Mouse (Mus musculus) midbrain, embryonic 11.5 days (tissue): ENCODE measurements at regions not wholly inside any gene's neighbourhood (a gene's known extent, or its start where the extent isn't known, plus 50 kb on each side); places are given as distances from the start of the nearest gene placed in this dataset.
"Not testable (repeated sequence)": the region's sequence is repeated elsewhere in the genome, so short reads cannot be mapped to it uniquely, and the experiment has no call there.

Source experiments
- ATAC-seq: fragments of 200-750 bp; cut with Nextera tagmentation; 2 replicates; pipeline ENCODE4 v1.8.0; 2017; ENCODE audit warnings: moderate TSS enrichment, moderate library complexity; ENCODE audit not compliant: low FRiP score
- DNase-seq: peaks from one replicate; pipeline ENCODE4 v3.0.0; 2015; ENCODE audit warnings: low spot score; ENCODE audit errors: missing footprints
- H3K27ac ChIP-seq: fragments of 300-500 bp; sonication (generic); 2 replicates; pipeline ENCODE4 v1.5.1; 2014; ENCODE audit warnings: low read depth, low read length
- H3K27me3 ChIP-seq: fragments of 300-500 bp; sonication (generic); 2 replicates; pipeline ENCODE4 v1.6.1; 2014; ENCODE audit warnings: mild to moderate bottlenecking, low read length, moderate library complexity, mixed read lengths; ENCODE audit not compliant: control insufficient read depth, insufficient read depth
- H3K36me3 ChIP-seq: fragments of 300-500 bp; sonication (generic); 2 replicates; pipeline ENCODE4 v1.6.1; 2014; ENCODE audit warnings: mild to moderate bottlenecking, low read length, moderate library complexity, mixed read lengths; ENCODE audit not compliant: control insufficient read depth, insufficient read depth
- H3K4me1 ChIP-seq: fragments of 300-500 bp; sonication (generic); 2 replicates; pipeline ENCODE4 v1.6.1; 2014; ENCODE audit warnings: low read length; ENCODE audit not compliant: control insufficient read depth, insufficient read depth
- H3K4me2 ChIP-seq: fragments of 300-500 bp; sonication (generic); 2 replicates; pipeline ENCODE4 v1.6.1; 2014; ENCODE audit warnings: mild to moderate bottlenecking, moderate library complexity
- H3K4me3 ChIP-seq: fragments of 300-500 bp; sonication (generic); 2 replicates; pipeline ENCODE4 v1.5.1; 2014; ENCODE audit warnings: low read depth, low read length
- H3K9ac ChIP-seq: fragments of 300-500 bp; sonication (generic); 2 replicates; pipeline ENCODE4 v1.6.1; 2014; ENCODE audit warnings: low read length
- H3K9me3 ChIP-seq: fragments of 300-500 bp; sonication (generic); 2 replicates; pipeline ENCODE4 v1.6.1; 2016; ENCODE audit warnings: low read length; ENCODE audit not compliant: control insufficient read depth
- WGBS: fragments of 180-500 bp; shearing (Covaris S2); extraction: QIAGEN DNeasy Blood & Tissue Kit; methylation state at CpG from one replicate; pipeline ENCODE4 v1.1.7; 2014; 5-methylcytosine and 5-hydroxymethylcytosine counted together

DNA sequence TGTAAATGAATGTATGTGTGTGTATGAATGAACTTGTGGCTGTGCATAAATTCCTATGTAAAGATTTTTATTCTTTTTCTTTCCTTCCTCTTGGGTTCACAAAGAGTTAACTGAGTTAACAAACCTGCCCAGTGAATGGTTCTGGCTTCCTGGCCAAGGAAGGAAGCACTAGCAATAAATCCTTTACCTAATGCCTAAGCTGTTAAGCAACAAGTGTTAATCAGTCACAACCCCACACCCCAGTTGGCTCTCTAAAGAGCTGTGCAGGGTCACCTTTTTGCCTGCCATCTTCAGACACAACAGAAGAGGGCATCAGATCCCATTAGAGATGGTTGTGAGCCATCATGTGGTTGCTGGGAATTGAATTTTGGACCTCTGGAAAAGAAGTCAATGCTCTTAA is 121.2 kb upstream of the Gm21293 start:
- Histone ChIP-seq H3K27me3 (no peaks in the 10 kb centered on the region), H3K9me3 (no peaks in the 10 kb centered on the region), H3K4me3 (no peak overlapping the region), H3K27ac (no peak overlapping the region), H3K4me2 (no peak overlapping the region), H3K4me1 (no peaks in the 10 kb centered on the region), H3K36me3 (no peaks in the 10 kb centered on the region), H3K9ac (no peak overlapping the region)
- no peak for ATAC-seq
- DNase-seq = no peak

DNA sequence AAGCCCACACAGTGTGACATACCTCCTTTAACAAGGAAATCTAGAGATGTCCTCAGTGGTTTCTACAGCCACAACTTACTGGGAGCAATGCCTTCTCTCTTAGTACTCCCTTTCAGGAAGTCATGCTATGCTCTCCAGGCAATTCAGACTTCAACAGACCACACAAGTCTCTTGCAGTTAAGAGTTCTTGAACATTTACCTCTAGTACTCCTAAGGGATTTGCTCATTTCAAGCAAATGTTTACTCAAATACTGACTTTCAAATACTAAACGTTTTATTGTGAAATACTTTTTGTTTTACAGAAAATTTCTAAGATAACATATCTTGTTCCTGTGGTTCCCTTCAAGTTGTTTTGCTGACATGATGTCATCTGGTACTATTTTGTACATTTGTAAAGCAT is 114.6 kb upstream of the Gm21293 start:
- H3K36me3 ChIP-seq = no peaks in the 10 kb centered on the region
- H3K27ac ChIP-seq = no peak overlapping the region
- 56% methylated on average over 1 of the region's 1 CpGs for WGBS
- no peak for ATAC-seq
- no peak overlapping the region for H3K4me2 ChIP-seq
- H3K27me3 ChIP-seq = no peaks in the 10 kb centered on the region
- no peak for DNase-seq
- H3K9me3 ChIP-seq = no peaks in the 10 kb centered on the region
- H3K4me1 ChIP-seq = no peaks in the 10 kb centered on the region
- no peak overlapping the region for H3K9ac ChIP-seq
- no peak overlapping the region for H3K4me3 ChIP-seq

DNA sequence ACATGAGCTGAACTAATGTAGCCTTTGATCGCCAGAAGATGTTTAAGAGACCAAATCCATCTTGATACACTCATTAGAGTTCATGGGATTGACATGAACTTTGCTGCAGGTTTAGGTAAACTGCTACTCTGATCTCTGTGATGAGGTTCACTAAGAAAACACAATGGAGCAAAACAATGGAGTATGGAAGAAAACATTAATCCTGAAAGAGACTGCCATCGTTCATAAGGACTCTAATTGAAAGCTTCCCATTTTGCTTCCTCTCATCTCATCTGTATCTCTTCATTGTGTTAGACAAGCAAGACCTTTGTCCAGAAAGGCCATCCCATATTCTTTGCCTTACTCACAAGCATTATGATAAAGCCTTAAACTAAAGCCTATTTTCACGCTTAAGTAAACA is 110.0 kb upstream of the Gm21293 start:
- no peak overlapping the region for H3K4me3 ChIP-seq
- H3K9ac ChIP-seq = no peak overlapping the region
- H3K27ac ChIP-seq = no peak overlapping the region
- H3K4me2 ChIP-seq = no peak overlapping the region
- no peaks in the 10 kb centered on the region for H3K27me3 ChIP-seq
- H3K4me1 ChIP-seq = no peaks in the 10 kb centered on the region
- no peaks in the 10 kb centered on the region for H3K36me3 ChIP-seq
- H3K9me3 ChIP-seq = no peaks in the 10 kb centered on the region
- DNase-seq = no peak
- ATAC-seq = no peak
- WGBS = 64% methylated on average over 3 of the region's 3 CpGs

DNA sequence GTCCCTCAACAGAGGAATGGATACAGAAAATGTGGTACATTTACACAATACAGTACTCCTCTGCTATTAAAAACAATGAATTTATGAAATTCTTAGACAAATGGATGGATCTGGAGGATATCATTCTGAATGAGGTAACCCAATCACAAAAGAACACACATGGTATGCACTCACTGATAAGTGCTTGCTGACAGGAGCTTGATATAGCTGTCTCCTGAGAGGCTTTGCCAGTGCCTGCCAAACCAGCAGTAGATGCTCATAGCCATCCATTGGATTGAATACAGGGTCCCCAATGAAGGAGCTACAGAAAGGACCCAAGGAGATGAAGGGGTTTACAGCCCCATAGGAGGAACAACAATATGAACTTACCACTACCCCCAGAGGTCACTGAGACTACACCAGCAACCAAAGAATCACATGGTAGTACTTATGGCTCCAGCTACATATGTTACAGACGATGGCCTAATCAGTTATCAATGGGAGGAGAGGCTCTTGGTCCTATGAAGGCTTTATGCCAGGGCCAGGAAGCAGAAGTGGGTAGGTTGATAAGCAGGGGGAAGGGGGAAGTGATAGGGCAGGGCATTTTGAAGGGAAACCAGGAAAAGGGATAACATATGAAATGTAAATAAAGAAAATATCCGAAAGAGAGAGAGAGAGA is 100.9 kb upstream of the Gm21293 start:
- 88% methylated on average over 2 of the region's 2 CpGs for WGBS

DNA sequence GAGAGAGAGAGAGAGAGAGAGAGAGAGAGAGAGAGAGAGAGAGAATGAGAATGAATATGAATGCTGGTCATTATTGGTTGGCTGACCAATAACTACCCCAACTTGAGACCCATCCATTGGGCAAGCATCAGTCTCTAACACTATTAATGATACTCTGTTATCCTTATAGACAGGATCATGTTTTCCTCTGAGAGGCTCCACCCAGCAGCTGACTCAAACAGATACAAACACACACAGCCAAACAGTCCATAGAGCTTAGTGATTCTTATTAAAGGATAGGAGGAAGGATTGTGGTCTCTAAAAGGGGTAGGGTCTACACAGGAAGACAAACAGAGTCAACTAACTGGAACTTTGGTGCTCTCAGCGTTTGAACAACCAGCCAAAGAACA is 100.4 kb upstream of the Gm21293 start:
- ATAC-seq (no peak), DNase-seq (peak; percentile 23)
- Histone ChIP-seq H3K4me1 (no peaks in the 10 kb centered on the region), H3K4me2 (no peak overlapping the region), H3K36me3 (no peaks in the 10 kb centered on the region), H3K4me3 (no peak overlapping the region), H3K9ac (no peak overlapping the region), H3K27ac (no peak overlapping the region), H3K27me3 (no peaks in the 10 kb centered on the region), H3K9me3 (no peaks in the 10 kb centered on the region)
- WGBS = 95% methylated on average over 1 of the region's 1 CpGs

More for the DNA sequence above, 100.9 kb upstream of the Gm21293 start:
- H3K9ac ChIP-seq, H3K4me2 ChIP-seq, H3K36me3 ChIP-seq, H3K27me3 ChIP-seq, H3K4me1 ChIP-seq, H3K4me3 ChIP-seq, ATAC-seq, H3K27ac ChIP-seq, DNase-seq, H3K9me3 ChIP-seq: not testable (repeated sequence)

DNA sequence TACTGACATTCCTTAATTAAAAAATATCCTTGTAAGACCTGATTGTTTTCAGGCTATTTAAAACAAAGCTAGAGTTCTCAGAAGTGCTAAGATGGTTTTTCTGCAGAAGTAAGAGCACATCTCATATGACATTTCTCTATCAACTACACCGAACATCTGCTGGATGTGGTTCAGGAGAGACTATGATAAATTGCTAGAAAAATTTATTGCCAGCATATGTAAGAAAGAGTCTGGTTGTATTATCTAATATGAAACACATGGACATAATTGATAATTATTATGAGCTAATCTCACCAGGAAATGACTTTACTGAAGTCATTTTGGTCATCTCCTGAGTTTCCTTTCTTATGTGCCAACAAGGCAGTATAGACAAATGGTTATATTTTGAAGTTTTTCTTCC is 99.2 kb upstream of the Gm21293 start:
- no peaks in the 10 kb centered on the region for H3K4me1 ChIP-seq
- no peaks in the 10 kb centered on the region for H3K36me3 ChIP-seq
- no peak overlapping the region for H3K4me3 ChIP-seq
- 93% methylated on average over 1 of the region's 1 CpGs for WGBS
- H3K27ac ChIP-seq = no peak overlapping the region
- H3K9ac ChIP-seq = no peak overlapping the region
- no peaks in the 10 kb centered on the region for H3K9me3 ChIP-seq
- no peak overlapping the region for H3K4me2 ChIP-seq
- DNase-seq = no peak
- H3K27me3 ChIP-seq = no peaks in the 10 kb centered on the region
- ATAC-seq = no peak
